Mouse (Mus musculus) frontal cortex, postnatal 10 days (tissue): ENCODE data around the gene Ddrgk1.

Experiments used
- DNase-seq, 2 experiments: peaks; one replicate each; pipeline ENCODE4 v3.0.0; 2022; ENCODE audit warnings: low spot score in 2 of 2, mixed read lengths in 1 of 2

Gene Ddrgk1

GRCm38 (mm10) chr2:130664102-130664701, at the start of gene Ddrgk1:
TSS of gene Ddrgk1 (minus strand) at chr2:130664659.
- DNase-seq: peak; percentile 92 to 93

- no peak for DNase-seq
Observed at GRCm38 (mm10) chr2:130707057-130707456, 42.6 kb upstream of the Ddrgk1 start.

- DNase-seq: no peak
Observed at GRCm38 (mm10) chr2:130706602-130707001, 42.1 kb upstream of the Ddrgk1 start.

- no peak for DNase-seq
Observed at GRCm38 (mm10) chr2:130705178-130705577, 40.7 kb upstream of the Ddrgk1 start.

- DNase-seq: no peak
Observed at GRCm38 (mm10) chr2:130704040-130705001, 39.9 kb upstream of the Ddrgk1 start.

GRCm38 (mm10) chr2:130697821-130698266, 33.4 kb upstream of the Ddrgk1 start:
- no peak for DNase-seq

- peak in 1 of 2 experiments; percentile 39 for DNase-seq
Observed at GRCm38 (mm10) chr2:130697153-130697810, 32.8 kb upstream of the Ddrgk1 start, which contains the start of gene Slc4a11. TSS of gene Slc4a11 (minus strand) at chr2:130697519.

- no peak for DNase-seq
Observed at GRCm38 (mm10) chr2:130696700-130697152, 32.3 kb upstream of the Ddrgk1 start.

- DNase-seq: no peak
Observed at GRCm38 (mm10) chr2:130693563-130693962, 29.1 kb upstream of the Ddrgk1 start.

- DNase-seq: no peak
Observed at GRCm38 (mm10) chr2:130689011-130689410, 24.6 kb upstream of the Ddrgk1 start.

GRCm38 (mm10) chr2:130685426-130685825, 21.0 kb upstream of the Ddrgk1 start:
- DNase-seq: no peak

- DNase-seq: no peak
Observed at GRCm38 (mm10) chr2:130681531-130681930, 17.1 kb upstream of the Ddrgk1 start.

- DNase-seq: no peak
Observed at GRCm38 (mm10) chr2:130679899-130680298, 15.4 kb upstream of the Ddrgk1 start.

GRCm38 (mm10) chr2:130679154-130679553, 14.7 kb upstream of the Ddrgk1 start:
- DNase-seq: no peak

- DNase-seq: no peak
Observed at GRCm38 (mm10) chr2:130677211-130677610, 12.8 kb upstream of the Ddrgk1 start.

GRCm38 (mm10) chr2:130667559-130667958, 3.1 kb upstream of the Ddrgk1 start, which contains the start of gene Itpa:
TSS of gene Itpa (plus strand) at chr2:130667610.
- DNase-seq: peak; percentile 79 to 84

- DNase-seq: no peak
Observed at GRCm38 (mm10) chr2:130663342-130663741, 1.1 kb downstream of the Ddrgk1 start.

- no peak for DNase-seq
Observed at GRCm38 (mm10) chr2:130658530-130658929, 5.9 kb downstream of the Ddrgk1 start.

- DNase-seq: peak; percentile 38 to 68
Observed at GRCm38 (mm10) chr2:130657541-130657940, 6.9 kb downstream of the Ddrgk1 start.

GRCm38 (mm10) chr2:130656536-130656935, 7.9 kb downstream of the Ddrgk1 start:
- DNase-seq: no peak

GRCm38 (mm10) chr2:130655660-130656339, 8.7 kb downstream of the Ddrgk1 start:
- DNase-seq: no peak
